Mouse (Mus musculus): ENCODE measurements around the gene Dnajc1. TPM values are rescaled to one million over a fixed set of nuclear protein-coding genes. Genes with fewer than 3 reads are reported as not detected.

Dnajc1 gene
- 23.9 TPM for polyA plus RNA-seq (2015; fragmentation: Illumina TruSeq; extraction: RNeasy Lipid Tissue Mini Kit (QIAGEN cat#74804); ENCODE audit: insufficient read depth, low replicate concordance)

DNA sequence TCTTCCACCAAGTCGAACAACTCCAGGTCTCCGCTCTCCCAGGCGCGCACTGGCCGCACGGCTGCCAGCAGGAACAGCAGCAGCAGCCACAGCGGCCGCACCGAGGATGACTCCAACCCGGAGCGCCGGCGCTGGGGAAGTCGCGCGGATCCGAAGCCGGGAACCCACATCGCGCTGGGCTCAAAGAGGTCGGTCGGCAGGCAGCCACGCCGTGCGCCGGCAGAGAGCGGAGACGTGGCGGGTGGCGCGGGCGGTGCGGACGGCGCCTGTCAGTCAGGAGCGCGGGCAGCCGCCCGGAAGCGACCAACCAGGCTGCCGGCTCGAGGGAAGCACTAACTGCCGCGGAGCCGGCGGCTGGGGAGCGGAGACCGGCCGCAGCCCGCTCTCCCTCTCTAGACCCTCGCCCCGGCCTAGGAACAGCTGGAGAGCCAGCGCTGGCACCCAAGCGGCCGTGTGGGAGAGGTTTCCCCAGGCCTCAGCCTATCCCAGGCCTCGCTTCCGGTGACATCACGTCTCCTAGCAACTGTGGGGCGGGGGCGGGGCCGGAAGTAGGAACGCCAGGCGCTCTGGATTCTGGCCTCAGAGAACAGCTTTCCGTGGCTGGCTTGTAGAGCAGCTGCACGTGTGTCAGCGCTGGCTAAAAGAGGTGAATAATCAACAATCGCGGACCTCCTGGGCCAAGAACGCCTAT lies at the start of gene Dnajc1:
Gene Dnajc1, minus strand, starts transcription at position 500 of the 691 bp plus-strand sequence.

